Mouse (Mus musculus) heart, postnatal 0 days (tissue): Measurements from ENCODE around the gene Pglyrp4.

Experiments used
- CTCF ChIP-seq: IDR thresholded peaks from 2 replicates; pipeline ENCODE4 v1.5.1; 2016; ENCODE audit warnings: antibody characterized with exemption, control low read depth, low read depth
- EP300 ChIP-seq: IDR thresholded peaks from 2 replicates; pipeline ENCODE4 v1.6.1; 2016; ENCODE audit warnings: antibody characterized with exemption, low read depth

GRCm38 (mm10) chr3:90709591-90710460, 16.9 kb upstream of the Pglyrp4 start:
- TF ChIP-seq CTCF, result peak; percentile 99
- TF ChIP-seq EP300, result no peak
